Mouse (Mus musculus) MEL (cell line): ENCODE data around the gene Pid1.

ENCODE experiments used
- CTCF ChIP-seq, 3 experiments: IDR thresholded peaks in 2 of 3; conservative IDR thresholded peaks in 1 of 3; 2 replicates each; pipeline ENCODE4 v1.5.1; 2011 to 2012; ENCODE audit warnings: low read length in 3 of 3, low read depth in 2 of 3, mild to moderate bottlenecking in 2 of 3, improper control_type of control experiment in 1 of 3, inconsistent platforms in 1 of 3, mixed read lengths in 1 of 3, moderate library complexity in 1 of 3; ENCODE audit not compliant: control insufficient read depth in 1 of 3, insufficient read depth in 1 of 3, poor library complexity in 1 of 3, severe bottlenecking in 1 of 3
- ELF1 ChIP-seq: IDR thresholded peaks from 2 replicates; pipeline ENCODE4 v1.6.1; 2014; ENCODE audit warnings: low read depth, mild to moderate bottlenecking, inconsistent platforms, low read length, improper control_type of control experiment, moderate library complexity
- GABPA ChIP-seq: IDR thresholded peaks from 2 replicates; pipeline ENCODE4 v1.6.1; 2012; ENCODE audit warnings: low read depth, mild to moderate bottlenecking, inconsistent platforms, low read length, improper control_type of control experiment, moderate library complexity
- KAT2A ChIP-seq: conservative IDR thresholded peaks from 2 replicates; pipeline ENCODE4 v1.6.1; 2012; ENCODE audit warnings: low read depth, low read length, improper control_type of control experiment, inconsistent platforms
- TAL1 ChIP-seq: IDR thresholded peaks from 2 replicates; pipeline ENCODE4 v1.6.1; 2012; ENCODE audit warnings: mild to moderate bottlenecking, inconsistent platforms, low read length, moderate library complexity, mixed read lengths
- TCF12 ChIP-seq: IDR thresholded peaks from 2 replicates; pipeline ENCODE4 v1.6.1; 2014; ENCODE audit warnings: low read depth, mild to moderate bottlenecking, inconsistent platforms, low read length, improper control_type of control experiment, moderate library complexity
- USF1 ChIP-seq: IDR thresholded peaks from 2 replicates; pipeline ENCODE4 v1.6.1; 2014; ENCODE audit warnings: low read depth, mild to moderate bottlenecking, inconsistent platforms, low read length, improper control_type of control experiment, moderate library complexity

GRCm38 (mm10) chr1:84241192-84241828, 122.7 kb downstream of the Pid1 start:
- TF ChIP-seq KAT2A (no peak), USF1 (no peak), TAL1 (no peak), GABPA (no peak), TCF12 (no peak), CTCF (IDR thresholded peaks at IDR 0.05 in 2 of 3, conservative IDR thresholded peaks at IDR 0.05 in 1 of 3; ENCODE audit: control insufficient read depth in 1 of 3, insufficient read depth in 1 of 3, low read depth in 2 of 3, low read length in 3 of 3, poor library complexity in 1 of 3, severe bottlenecking in 1 of 3) (no peak), ELF1 (no peak)
